Mouse (Mus musculus) heart, embryonic 11.5 days (tissue): Measurements from ENCODE around the gene Otud3. TPM values are rescaled to one million over a fixed set of nuclear protein-coding genes. Genes with fewer than 3 reads are reported as not detected.
"Not testable (repeated sequence)": the region's sequence is repeated elsewhere in the genome, so short reads cannot be mapped to it uniquely, and the experiment has no call there.

Experiments
- ATAC-seq: fragments of 200-750 bp; cut with Nextera tagmentation; replicated peaks from 2 replicates; pipeline ENCODE4 v1.8.0; 2017; ENCODE audit warnings: moderate library complexity; ENCODE audit not compliant: insufficient number of reproducible peaks, low FRiP score, low TSS enrichment
- H3K27ac ChIP-seq: fragments of 300-500 bp; sonication (generic); 2 replicates; pipeline ENCODE4 v1.5.1; 2014; ENCODE audit warnings: mild to moderate bottlenecking, low read depth, low read length
- H3K27me3 ChIP-seq: fragments of 300-500 bp; sonication (generic); 2 replicates; pipeline ENCODE4 v1.6.1; 2014; ENCODE audit warnings: mild to moderate bottlenecking, low read length, mixed read lengths; ENCODE audit not compliant: control insufficient read depth, insufficient read depth
- H3K36me3 ChIP-seq: fragments of 300-500 bp; sonication (generic); 2 replicates; pipeline ENCODE4 v1.6.1; 2014; ENCODE audit warnings: mild to moderate bottlenecking, low read length, moderate library complexity, mixed read lengths; ENCODE audit not compliant: control insufficient read depth, insufficient read depth
- H3K4me1 ChIP-seq: fragments of 300-500 bp; sonication (generic); 2 replicates; pipeline ENCODE4 v1.6.1; 2014; ENCODE audit warnings: low read length; ENCODE audit not compliant: control insufficient read depth, insufficient read depth
- H3K4me2 ChIP-seq: fragments of 300-500 bp; sonication (generic); 2 replicates; pipeline ENCODE4 v1.6.1; 2014; ENCODE audit warnings: mild to moderate bottlenecking, moderate library complexity
- H3K4me3 ChIP-seq: fragments of 300-500 bp; sonication (generic); 2 replicates; pipeline ENCODE4 v1.5.1; 2014; ENCODE audit warnings: low read depth, low read length
- H3K9ac ChIP-seq: fragments of 300-500 bp; sonication (generic); 2 replicates; pipeline ENCODE4 v1.6.1; 2014; ENCODE audit warnings: mild to moderate bottlenecking, low read depth, low read length, moderate library complexity
- H3K9me3 ChIP-seq: fragments of 300-500 bp; sonication (generic); replicated peaks from 2 replicates; pipeline ENCODE4 v1.6.1; 2016; ENCODE audit warnings: low read length; ENCODE audit not compliant: control insufficient read depth
- whole genome bisulfite sequencing: fragments of 180-500 bp; shearing (Covaris S2); extraction: QIAGEN DNeasy Blood & Tissue Kit; methylation state at CpG from one replicate; pipeline ENCODE4 v1.1.7; 2014; ENCODE audit not compliant: insufficient replicate concordance; 5-methylcytosine and 5-hydroxymethylcytosine counted together
- polyA plus RNA-seq: library from polyadenylated mRNA; unstranded; fragments of >200 nt; fragmentation: Nextera tagmentation; extraction: Ambion mirVana; gene quantifications from 2 replicates; pipeline ENCODE4 v1.2.1, GENCODE M21; 2014

The Otud3 gene
- polyA plus RNA-seq, 1 experiment from 2014 or later: 3.4 TPM

GRCm38 (mm10) chr4:138880811-138881584 lies 32.7 kb downstream of the Otud3 start:
- Histone ChIP-seq H3K36me3 (no peaks in the 10 kb centered on the region), H3K4me2 (no peak overlapping the region), H3K27me3 (peaks cover 9% of the 10 kb centered on the region), H3K9ac (no peak overlapping the region), H3K4me3 (no peak overlapping the region), H3K9me3 (no peaks in the 10 kb centered on the region), H3K27ac (no peak overlapping the region), H3K4me1 (0 out of 2 replicates have a peak, but pooled peaks cover 2% of the 10 kb centered on the region)
- WGBS: 75% methylated on average over 7 of the region's 7 CpGs
- no peak for ATAC-seq

GRCm38 (mm10) chr4:138879808-138880207 lies 33.9 kb downstream of the Otud3 start:
- ATAC-seq: no peak
- Histone ChIP-seq H3K36me3 (no peaks in the 10 kb centered on the region), H3K4me3 (no peak overlapping the region), H3K4me1 (0 out of 2 replicates have a peak, but pooled peaks cover 2% of the 10 kb centered on the region), H3K9me3 (no peaks in the 10 kb centered on the region), H3K4me2 (no peak overlapping the region), H3K9ac (no peak overlapping the region), H3K27me3 (peaks cover 9% of the 10 kb centered on the region), H3K27ac (no peak overlapping the region)
- 75% methylated on average over 11 of the region's 11 CpGs for WGBS

- Histone ChIP-seq H3K36me3 (no peaks in the 10 kb centered on the region), H3K9ac (no peak overlapping the region), H3K9me3 (no peaks in the 10 kb centered on the region), H3K4me2 (no peak overlapping the region), H3K4me1 (0 out of 2 replicates have a peak, but pooled peaks cover 2% of the 10 kb centered on the region), H3K27ac (no peak overlapping the region), H3K4me3 (no peak overlapping the region), H3K27me3 (peaks cover 9% of the 10 kb centered on the region)
- 34% methylated on average over 8 of the region's 8 CpGs for WGBS
- ATAC-seq: no peak
Measured at GRCm38 (mm10) chr4:138878783-138879182, 35.0 kb downstream of the Otud3 start.

DNA sequence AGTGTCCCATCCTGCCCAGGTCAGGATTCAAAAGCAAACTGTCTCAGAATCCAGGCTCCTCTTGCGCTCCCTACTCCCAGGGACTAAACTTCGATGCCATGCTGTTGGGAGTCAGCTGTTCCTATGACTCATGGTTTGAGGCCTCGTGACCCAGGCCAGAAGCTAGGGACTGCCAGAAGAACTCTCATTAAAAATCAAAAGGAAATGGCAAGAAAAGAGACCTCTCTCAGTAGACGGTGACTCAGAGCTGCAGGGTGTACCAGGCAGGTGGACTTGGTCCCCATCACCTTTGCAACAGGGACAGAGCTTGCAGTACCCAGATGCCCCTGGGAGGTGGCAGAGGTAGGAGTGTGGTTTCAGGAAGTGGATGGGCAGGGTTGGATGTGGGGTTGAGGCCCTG lies 36.0 kb downstream of the Otud3 start, which contains the start of gene Pla2g2e:
Gene Pla2g2e, plus strand, starts transcription at position 212 of the 400 bp plus-strand sequence.
- no peak within 1 kb of the TSS for H3K27ac ChIP-seq
- no peak within 1 kb of the TSS for H3K4me2 ChIP-seq
- no peak within 1 kb of the TSS for H3K9ac ChIP-seq
- 62% methylated on average over 4 of the region's 4 CpGs for WGBS
- H3K36me3 ChIP-seq: no peaks in the 10 kb centered on the region
- H3K4me1 ChIP-seq: 0 out of 2 replicates have a peak, but pooled peaks cover 2% of the 10 kb centered on the region
- H3K27me3 ChIP-seq: peaks cover 9% of the 10 kb centered on the region
- ATAC-seq: no peak
- no peaks in the 10 kb centered on the region for H3K9me3 ChIP-seq
- H3K4me3 ChIP-seq: no peak within 1 kb of the TSS

- Histone ChIP-seq H3K27ac (no peak overlapping the region), H3K36me3 (no peaks in the 10 kb centered on the region), H3K4me2 (no peak overlapping the region), H3K9me3 (0 out of 2 replicates have a peak, but pooled peaks cover 2% of the 10 kb centered on the region), H3K27me3 (no peaks in the 10 kb centered on the region), H3K9ac (no peak overlapping the region), H3K4me1 (0 out of 2 replicates have a peak, but pooled peaks cover 2% of the 10 kb centered on the region), H3K4me3 (no peak overlapping the region)
- WGBS: 85% methylated on average over 2 of the region's 2 CpGs
- ATAC-seq: no peak
Measured at GRCm38 (mm10) chr4:138875986-138876385, 37.8 kb downstream of the Otud3 start.

DNA sequence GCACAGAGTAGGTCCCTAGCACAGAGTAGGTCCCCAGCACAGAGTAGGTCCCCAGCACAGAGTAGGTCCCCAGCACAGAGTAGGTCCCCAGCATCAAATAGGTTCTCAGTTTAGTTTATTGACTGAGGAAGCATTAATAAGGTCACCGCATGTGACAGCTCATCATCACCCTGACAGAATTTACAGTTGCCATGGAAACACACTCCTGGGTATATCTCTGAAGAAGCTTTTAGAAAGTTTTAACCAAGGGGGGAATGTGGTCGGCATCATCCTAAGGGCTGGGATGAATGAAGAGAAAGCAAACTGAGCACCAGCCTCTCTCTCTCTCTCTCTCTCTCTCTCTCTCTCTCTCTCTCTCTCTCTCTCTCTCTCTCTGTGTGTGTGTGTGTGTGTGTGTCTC lies 38.5 kb downstream of the Otud3 start:
- not testable (repeated sequence) for H3K9me3 ChIP-seq, H3K9ac ChIP-seq, H3K4me2 ChIP-seq, ATAC-seq, H3K27ac ChIP-seq, H3K36me3 ChIP-seq, H3K4me3 ChIP-seq, H3K27me3 ChIP-seq, H3K4me1 ChIP-seq
- WGBS: 87% methylated on average over 2 of the region's 2 CpGs

- no peak within 1 kb of the TSS for H3K4me3 ChIP-seq
- no peak within 1 kb of the TSS for H3K9ac ChIP-seq
- no peak within 1 kb of the TSS for H3K27ac ChIP-seq
- H3K9me3 ChIP-seq: 0 out of 2 replicates have a peak, but pooled peaks cover 3% of the 10 kb centered on the region
- H3K36me3 ChIP-seq: no peaks in the 10 kb centered on the region
- H3K4me2 ChIP-seq: no peak within 1 kb of the TSS
- no peaks in the 10 kb centered on the region for H3K27me3 ChIP-seq
- no peaks in the 10 kb centered on the region for H3K4me1 ChIP-seq
- 80% methylated on average over 6 of the region's 6 CpGs for WGBS
- ATAC-seq: no peak
Measured at GRCm38 (mm10) chr4:138873864-138874263, 39.9 kb downstream of the Otud3 start, which contains the start of gene Gm13030. Gene Gm13030, minus strand, starts transcription at chr4:138873964.

DNA sequence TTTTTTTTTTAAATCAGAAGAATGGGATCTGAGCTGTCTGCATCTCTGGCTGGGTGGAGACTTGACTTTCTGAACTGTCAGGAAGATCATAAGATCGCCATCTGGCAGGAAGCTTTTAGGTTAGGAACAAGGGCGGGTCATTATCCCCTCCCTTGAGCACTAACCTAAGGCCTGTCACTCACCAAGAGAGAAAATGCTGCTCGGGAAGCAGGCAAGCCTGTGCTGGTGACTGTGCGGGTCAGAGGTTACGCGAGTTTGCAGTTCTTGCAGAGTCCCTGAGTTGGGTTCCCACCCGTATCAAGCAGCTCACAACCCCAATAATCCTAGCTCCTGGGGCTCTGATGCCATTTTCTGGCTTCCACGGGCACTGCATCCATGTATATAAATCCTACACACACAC lies 45.1 kb downstream of the Otud3 start:
- no peak for ATAC-seq
- 46% methylated on average over 8 of the region's 8 CpGs for WGBS
- Histone ChIP-seq H3K9me3 (0 out of 2 replicates have a peak, but pooled peaks cover 3% of the 10 kb centered on the region), H3K36me3 (no peaks in the 10 kb centered on the region), H3K4me2 (no peak overlapping the region), H3K4me1 (no peaks in the 10 kb centered on the region), H3K9ac (no peak overlapping the region), H3K27ac (no peak overlapping the region), H3K27me3 (peaks cover 5% of the 10 kb centered on the region; the same call in 1 of the 2 replicates), H3K4me3 (no peak overlapping the region)
